Mouse (Mus musculus): ENCODE data around the gene Adgre4. TPM values are rescaled to one million over a fixed set of nuclear protein-coding genes. Genes with fewer than 3 reads are reported as not detected.
"Not testable (repeated sequence)": the region's sequence is repeated elsewhere in the genome, so short reads cannot be mapped to it uniquely, and the experiment has no call there.

Gene Adgre4
- total RNA-seq, 1 experiment from 2014 or later = 1.5 TPM

DNA sequence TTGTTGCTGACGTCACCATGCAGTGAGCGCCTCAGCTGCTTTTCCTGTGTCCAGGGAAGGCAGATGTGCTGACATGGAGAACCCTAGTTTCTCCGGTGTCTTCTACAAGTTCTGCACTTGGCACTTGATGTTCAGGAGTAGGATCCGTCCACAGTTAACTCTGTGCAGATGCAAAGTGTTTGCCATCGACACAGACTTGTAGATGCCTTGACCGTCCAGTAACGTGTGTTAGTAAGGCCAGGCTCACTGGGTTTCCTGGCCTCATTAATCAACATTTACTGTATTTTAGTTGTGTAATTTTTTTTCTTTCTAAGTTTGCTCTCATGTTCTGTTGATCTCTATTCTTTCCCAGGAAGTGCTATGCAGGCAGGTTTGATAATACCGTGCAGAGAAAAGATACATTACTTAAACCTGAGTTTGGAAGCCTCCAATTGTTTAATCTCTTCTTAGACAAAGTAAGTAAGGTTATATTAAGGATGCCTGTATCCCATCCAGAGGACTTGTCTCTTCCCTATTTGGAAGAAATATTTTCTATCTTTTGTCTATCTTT lies 142.7 kb downstream of the Adgre4 start:
- not testable (repeated sequence) for ATAC-seq (replicated peaks in 1 of 2; ENCODE audit: insufficient read depth in 1 of 2, low FRiP score in 2 of 2, low TSS enrichment in 1 of 2, low read depth in 1 of 2, poor library complexity in 2 of 2, severe bottlenecking in 2 of 2)

DNA sequence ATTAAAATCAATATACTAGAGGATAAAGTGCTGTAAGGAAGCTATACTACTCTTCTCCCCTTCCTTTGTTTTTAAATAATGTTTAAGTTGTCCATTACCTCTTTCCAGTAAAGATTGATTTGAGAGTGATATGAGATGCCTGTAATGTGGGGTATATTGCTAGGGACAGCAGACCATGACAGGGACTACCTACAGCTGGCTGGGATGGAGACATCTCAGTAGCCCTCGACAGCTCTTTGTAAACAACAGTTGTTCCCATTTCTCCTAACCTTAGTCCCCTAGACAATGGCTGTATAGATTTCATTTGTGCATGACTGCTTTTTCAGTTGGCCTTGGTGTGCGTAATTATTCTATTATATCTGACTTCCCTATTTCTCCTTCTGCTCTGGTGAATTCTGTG lies 153.3 kb downstream of the Adgre4 start:
- no peak for ATAC-seq (replicated peaks in 1 of 2; ENCODE audit: insufficient read depth in 1 of 2, low FRiP score in 2 of 2, low TSS enrichment in 1 of 2, low read depth in 1 of 2, poor library complexity in 2 of 2, severe bottlenecking in 2 of 2)

Other genes with a start within 250 kb of the Adgre4 start
- not detected in 2 replicates for gene Vmn2r118, start 124.8 kb upstream of the Adgre4 start, total RNA-seq (2017)
- 58.2 and 69.2 TPM in 2 replicates for gene Pot1b, start 37.4 kb upstream of the Adgre4 start, total RNA-seq (2017)
- 10.6 and 17.1 TPM in 2 replicates for gene Zfp119a, start 128.9 kb downstream of the Adgre4 start, total RNA-seq (2017)
- gene Zfp959, start 142.1 kb downstream of the Adgre4 start, total RNA-seq (2017) = 12.4 and 27.8 TPM in 2 replicates
- gene Zfp119b, start 199.5 kb downstream of the Adgre4 start, total RNA-seq (2017) = 7.8 and 8.4 TPM in 2 replicates
- gene Ebi3, start 202.7 kb downstream of the Adgre4 start, total RNA-seq (2017) = 12.8 and 22.6 TPM in 2 replicates
- gene Yju2, start 209.1 kb downstream of the Adgre4 start, total RNA-seq (2017) = 24.3 and 29.5 TPM in 2 replicates
- 0.79 TPM in 1 of 2 replicates, not detected in the other for gene Shd, start 220.5 kb downstream of the Adgre4 start, total RNA-seq (2017)
- not detected in 2 replicates for gene Fsd1, start 236.5 kb downstream of the Adgre4 start, total RNA-seq (2017)

All from hematopoietic stem cell, adult 5-6 weeks (primary cell).